In the genomic region with DNA sequence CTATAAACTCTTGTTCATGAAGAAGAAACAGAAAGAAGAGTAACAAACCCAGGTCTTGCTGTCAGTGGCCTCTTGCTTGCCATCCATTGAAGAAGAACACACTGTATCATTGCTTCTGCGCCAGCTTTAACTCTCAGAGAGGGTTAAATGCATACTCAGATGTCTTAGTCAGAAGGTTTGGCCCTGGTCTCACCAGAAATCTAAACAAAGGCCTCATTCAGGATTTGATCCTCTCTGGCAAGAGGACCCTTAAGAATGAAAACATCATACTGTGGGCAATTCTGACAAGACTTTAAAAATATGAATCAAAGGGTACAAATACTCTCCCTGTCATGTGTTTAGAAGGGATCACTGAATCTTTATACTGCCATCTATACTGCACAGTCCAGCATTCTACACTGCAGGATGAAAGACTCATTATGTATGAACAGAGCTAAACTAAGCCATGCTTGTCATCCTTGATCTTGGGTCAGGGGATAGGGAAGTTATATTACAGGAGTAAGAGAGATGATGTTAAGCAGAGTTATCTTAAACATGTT, we compare ENCODE assay signal across 25 mouse cellular contexts.
"Had no signal": no experiment of that assay in that cellular context is flagged by ENCODE, and none has a peak within 500 bp of the region (broad histone marks: within the 10 kb centered on the region; RNA-seq: fewer than 3 reads in every experiment).

No protein-coding gene starts in this region.

- H3K27ac ChIP-seq: heart, adult 2 months; heart, embryonic 13.5 days; heart, embryonic 15.5 days; hindbrain, embryonic 14.5 days; kidney, embryonic 15.5 days; kidney, postnatal 0 days; limb, embryonic 10.5 days; limb, embryonic 12.5 days had no signal

- H3K9me3 ChIP-seq: heart, embryonic 13.5 days; heart, embryonic 15.5 days; kidney, embryonic 15.5 days; limb, embryonic 10.5 days; limb, embryonic 12.5 days had no signal

- H3K36me3 ChIP-seq: heart, embryonic 13.5 days; heart, embryonic 15.5 days; kidney, embryonic 15.5 days; limb, embryonic 10.5 days; limb, embryonic 12.5 days had no signal

- H3K4me3 ChIP-seq: heart, adult 2 months; heart, embryonic 13.5 days; heart, embryonic 15.5 days; kidney, embryonic 15.5 days; limb, embryonic 10.5 days; limb, embryonic 12.5 days had no signal

- H3K9ac ChIP-seq: heart, embryonic 13.5 days; heart, embryonic 15.5 days; hindbrain, embryonic 14.5 days; kidney, embryonic 15.5 days; limb, embryonic 12.5 days had no signal

- DNase-seq: gastrocnemius, postnatal 14 days; gastrocnemius, postnatal 36 days; heart, adult 11 months; heart, adult 2 months; heart, postnatal 14 days; heart, postnatal 36 days; kidney, adult 11 months; kidney, adult 2 months; kidney, adult 9 months; kidney, postnatal 14 days; kidney, postnatal 36 days; layer of hippocampus, adult 9-11 months; layer of hippocampus, postnatal 36 days; liver had no signal

- ATAC-seq: hindbrain, embryonic 16.5 days; intestine, embryonic 16.5 days had no signal

- H3K27me3 ChIP-seq: heart, embryonic 13.5 days; heart, embryonic 15.5 days; limb, embryonic 12.5 days had no signal

- H3K4me1 ChIP-seq: heart, embryonic 13.5 days; heart, embryonic 15.5 days; kidney, embryonic 15.5 days; limb, embryonic 10.5 days; limb, embryonic 12.5 days had no signal

- H3K4me2 ChIP-seq: heart, embryonic 11.5 days; heart, embryonic 13.5 days; heart, embryonic 15.5 days; hindbrain, embryonic 14.5 days; kidney, embryonic 15.5 days; limb, embryonic 12.5 days; liver, embryonic 11.5 days had no signal
